Mouse (Mus musculus) gastrocnemius, postnatal 14 days (tissue): ENCODE measurements around the gene Phb2. TPM values are rescaled to one million over a fixed set of nuclear protein-coding genes. Genes with fewer than 3 reads are reported as not detected.

Experiments
- DNase-seq: peaks from one replicate; pipeline ENCODE4 v3.0.0; 2021; ENCODE audit warnings: mixed read lengths
- intact Hi-C: fragments of 180-260 bp; cut with DNase I; formaldehyde crosslinking; loops from one replicate; pipeline ENCODE4 v1.15.1; 2025; ENCODE audit warnings: low total_unique reads
- microRNA-seq, 2 experiments: library from miRNA; unstranded; fragments of <30 nt; microRNA quantifications; one replicate each; pipeline ENCODE4 v1.2.0; 2021
- total RNA-seq, 2 experiments: library from RNA; stranded (reverse); gene quantifications; 2 replicates each; pipeline ENCODE4 v1.2.3; 2021

Phb2 gene
- total RNA-seq, 2 experiments from 2014 or later: 179 to 184 TPM

- DNase-seq: peak; percentile 86
- intact Hi-C loops: loop anchor here (2.0 kb wide), 1 partner anchor 118 kb away; no protein-coding TSS in a partner anchor
These were observed 47.1 kb downstream of the Phb2 start for GRCm38 (mm10) chr6:124759259-124759658.

- intact Hi-C loops: loop anchor here (10.0 kb wide), 1 partner anchor 191 kb away; the partner anchor contains the start of gene C1rb
- DNase-seq: no peak
These were observed 53.8 kb downstream of the Phb2 start for GRCm38 (mm10) chr6:124765951-124766350.

Small RNAs within 50 kb of the gene (microRNA-seq; reads per million reads assigned to microRNA genes)
- gene Mir141: 0 to 0.64 reads per million in 2 experiments
- 11.5 to 13.5 reads per million in 2 experiments for gene Mir200c

Other genes with a start within 250 kb of the Phb2 start
- gene Clstn3, start 247.5 kb upstream of the Phb2 start, total RNA-seq: 1 to 10 TPM in 1 of 2 experiments, under 1 TPM in 1; 0.60 to 1.6 TPM
- gene C1rl, start 219.2 kb upstream of the Phb2 start, total RNA-seq: 1 to 10 TPM in 1 of 2 experiments, under 1 TPM in 1; 0.64 to 1.2 TPM
- 10 to 100 TPM; 11.8 to 16.3 TPM for gene C1ra, start 199.9 kb upstream of the Phb2 start, total RNA-seq
- gene C1s1, start 170.0 kb upstream of the Phb2 start, total RNA-seq: 10 to 100 TPM; 31.6 to 40.4 TPM
- 1 to 10 TPM; 1.3 to 2.3 TPM for gene C1rb, start 142.0 kb upstream of the Phb2 start, total RNA-seq
- under 1 TPM; 0.78 to 0.96 TPM for gene C1s2, start 76.3 kb upstream of the Phb2 start, total RNA-seq
- gene Lpcat3, start 49.3 kb upstream of the Phb2 start, total RNA-seq: 10 to 100 TPM; 26.3 to 32.3 TPM
- gene Emg1, start 158 bp upstream of the Phb2 start, total RNA-seq: 10 to 100 TPM; 51.8 to 57.5 TPM
- 1 to 10 TPM; 1.7 to 1.9 TPM for gene Ptpn6, start 26.4 kb downstream of the Phb2 start, total RNA-seq
- 100 to 1,000 TPM; 207 to 228 TPM for gene Grcc10, start 29.0 kb downstream of the Phb2 start, total RNA-seq
- not detected for gene Gm45234, start 43.7 kb downstream of the Phb2 start, total RNA-seq
- gene Atn1, start 44.2 kb downstream of the Phb2 start, total RNA-seq: 10 to 100 TPM; 30.8 to 35.8 TPM
- 1 to 10 TPM; 1.9 to 2.3 TPM for gene Eno2, start 57.3 kb downstream of the Phb2 start, total RNA-seq
- not detected for gene Lrrc23, start 67.4 kb downstream of the Phb2 start, total RNA-seq
- gene Spsb2, start 96.3 kb downstream of the Phb2 start, total RNA-seq: 1 to 10 TPM; 3.7 to 4.8 TPM
- 1,000 to 10,000 TPM; 2,868 to 2,952 TPM for gene Tpi1, start 102.0 kb downstream of the Phb2 start, total RNA-seq
- 10 to 100 TPM; 55.3 to 61.9 TPM for gene Usp5, start 117.1 kb downstream of the Phb2 start, total RNA-seq
- gene Cdca3, start 117.2 kb downstream of the Phb2 start, total RNA-seq: 1 to 10 TPM; 4.6 to 5.0 TPM
- gene Gnb3, start 127.9 kb downstream of the Phb2 start, total RNA-seq: 1 to 10 TPM; 6.6 to 7.0 TPM
- gene P3h3, start 145.4 kb downstream of the Phb2 start, total RNA-seq: 10 to 100 TPM; 19.7 to 24.2 TPM
- under 1 TPM; 0.33 to 0.45 TPM for gene Gpr162, start 151.6 kb downstream of the Phb2 start, total RNA-seq
- gene Cd4, start 175.9 kb downstream of the Phb2 start, total RNA-seq: under 1 TPM; 0.27 to 0.51 TPM
- under 1 TPM; 0.43 to 0.62 TPM for gene Lag3, start 199.4 kb downstream of the Phb2 start, total RNA-seq
- 100 to 1,000 TPM; 225 to 266 TPM for gene Ptms, start 207.8 kb downstream of the Phb2 start, total RNA-seq
- 100 to 1,000 TPM; 250 to 257 TPM for gene Mlf2, start 219.1 kb downstream of the Phb2 start, total RNA-seq